Mouse (Mus musculus): ENCODE results near the gene Ppie. TPM values are rescaled to one million over a fixed set of nuclear protein-coding genes. Genes with fewer than 3 reads are reported as not detected.
A peak's percentile ranks its signal among the peaks of the same experiment; 100 is the strongest.
"Not testable (repeated sequence)": the region's sequence is repeated elsewhere in the genome, so short reads cannot be mapped to it uniquely, and the experiment has no call there.

Gene Ppie
- polyA plus RNA-seq, 1 experiment from 2014 or later, result 65.9 TPM

DNA sequence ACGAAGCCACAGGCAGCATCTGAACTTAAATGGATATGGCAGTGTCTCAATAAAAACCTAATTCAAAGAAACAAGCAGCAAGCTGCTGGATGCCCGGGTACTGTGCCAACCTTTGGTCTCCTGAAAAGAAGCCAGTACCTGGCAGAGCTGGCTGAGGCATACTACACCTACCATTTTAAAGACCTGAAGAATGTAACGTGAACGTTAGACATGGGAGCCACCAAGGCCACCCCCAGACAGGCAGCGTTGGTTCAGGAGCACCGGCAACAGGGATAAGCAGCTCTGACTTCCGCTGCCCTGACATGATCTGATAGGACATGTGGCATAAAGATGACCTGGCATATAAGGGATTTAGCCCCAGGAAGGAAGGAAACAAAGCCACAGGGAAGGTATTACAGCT lies 13.1 kb downstream of the Ppie start:
- no peak overlapping the region for H3K9ac ChIP-seq (replicated peaks; ENCODE audit: low read depth, low read length)
- H3K4me1 ChIP-seq (replicated peaks; ENCODE audit: control insufficient read depth, insufficient read depth, low read length), result no peaks in the 10 kb centered on the region
- no peaks in the 10 kb centered on the region for H3K9me3 ChIP-seq (ENCODE audit: control insufficient read depth, low read length)
- H3K27ac ChIP-seq (ENCODE audit: low read length), result no peak overlapping the region
- H3K4me2 ChIP-seq (ENCODE audit: low read length), result no peak overlapping the region
- H3K36me3 ChIP-seq (ENCODE audit: control insufficient read depth, insufficient read depth), result peaks cover 23% of the 10 kb centered on the region
- 93% methylated on average over 7 of the region's 7 CpGs for WGBS
- H3K27me3 ChIP-seq (replicated peaks; ENCODE audit: control insufficient read depth, insufficient read depth, low read length), result no peaks in the 10 kb centered on the region
- no peak overlapping the region for H3K4me3 ChIP-seq (replicated peaks; ENCODE audit: low read length)
- ATAC-seq, result no peak

DNA sequence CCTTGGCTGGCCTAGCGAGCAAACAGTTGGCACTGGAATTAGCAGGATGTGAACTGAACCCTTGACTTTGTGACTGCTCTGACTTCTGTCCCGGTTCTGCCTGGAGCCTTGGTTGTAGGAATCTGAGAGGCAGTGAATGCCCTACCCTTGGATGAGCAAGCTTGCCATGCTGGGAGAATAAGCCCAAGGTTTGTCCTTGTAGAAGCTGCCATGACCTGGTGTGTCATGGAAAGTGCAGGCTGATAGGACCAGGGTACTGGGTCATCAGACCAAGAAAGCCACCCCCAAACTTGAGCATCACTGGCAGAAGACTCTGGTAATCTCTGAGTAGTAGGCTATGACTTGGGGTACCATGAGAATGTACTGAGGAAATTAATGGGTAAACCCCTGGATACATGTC lies 18.5 kb downstream of the Ppie start:
- no peak for ATAC-seq

DNA sequence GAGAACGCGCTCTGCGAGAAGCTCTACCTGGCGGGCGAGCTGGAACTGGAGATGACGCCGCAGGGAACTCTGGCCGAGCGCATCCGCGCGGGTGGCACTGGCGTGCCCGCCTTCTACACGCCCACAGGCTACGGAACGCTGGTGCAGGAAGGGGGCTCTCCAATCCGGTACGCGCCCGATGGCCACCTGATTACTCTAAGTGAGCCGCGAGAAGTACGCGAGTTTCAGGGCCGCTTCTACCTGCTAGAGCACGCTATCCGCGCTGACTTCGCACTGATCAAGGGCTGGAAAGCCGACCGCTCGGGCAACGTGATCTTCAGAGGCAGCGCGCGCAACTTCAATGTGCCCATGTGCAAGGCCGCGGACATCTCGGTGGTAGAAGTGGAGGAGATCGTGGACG lies 23.1 kb downstream of the Ppie start:
- WGBS, result 20% methylated on average over 25 of the region's 42 CpGs
- not testable (repeated sequence) for H3K9me3 ChIP-seq (ENCODE audit: control insufficient read depth, low read length); H3K27me3 ChIP-seq (replicated peaks; ENCODE audit: control insufficient read depth, insufficient read depth, low read length); H3K27ac ChIP-seq (ENCODE audit: low read length); H3K9ac ChIP-seq (replicated peaks; ENCODE audit: low read depth, low read length); H3K36me3 ChIP-seq (ENCODE audit: control insufficient read depth, insufficient read depth); H3K4me1 ChIP-seq (replicated peaks; ENCODE audit: control insufficient read depth, insufficient read depth, low read length)
- peak overlapping the region; percentile 60 for H3K4me2 ChIP-seq (ENCODE audit: low read length)
- ATAC-seq, result peak; percentile 85
- peak overlapping the region; percentile 39 for H3K4me3 ChIP-seq (replicated peaks; ENCODE audit: low read length)

More for the DNA sequence above, 18.5 kb downstream of the Ppie start:
- Histone ChIP-seq H3K9me3 (ENCODE audit: control insufficient read depth, low read length) (no peaks in the 10 kb centered on the region), H3K4me3 (replicated peaks; ENCODE audit: low read length) (no peak overlapping the region), H3K9ac (replicated peaks; ENCODE audit: low read depth, low read length) (no peak overlapping the region), H3K27ac (ENCODE audit: low read length) (no peak overlapping the region), H3K4me2 (ENCODE audit: low read length) (no peak overlapping the region), H3K36me3 (ENCODE audit: control insufficient read depth, insufficient read depth) (peaks cover 4% of the 10 kb centered on the region), H3K27me3 (replicated peaks; ENCODE audit: control insufficient read depth, insufficient read depth, low read length) (no peaks in the 10 kb centered on the region), H3K4me1 (replicated peaks; ENCODE audit: control insufficient read depth, insufficient read depth, low read length) (no peaks in the 10 kb centered on the region)
- WGBS, result 75% methylated on average over 2 of the region's 2 CpGs

DNA sequence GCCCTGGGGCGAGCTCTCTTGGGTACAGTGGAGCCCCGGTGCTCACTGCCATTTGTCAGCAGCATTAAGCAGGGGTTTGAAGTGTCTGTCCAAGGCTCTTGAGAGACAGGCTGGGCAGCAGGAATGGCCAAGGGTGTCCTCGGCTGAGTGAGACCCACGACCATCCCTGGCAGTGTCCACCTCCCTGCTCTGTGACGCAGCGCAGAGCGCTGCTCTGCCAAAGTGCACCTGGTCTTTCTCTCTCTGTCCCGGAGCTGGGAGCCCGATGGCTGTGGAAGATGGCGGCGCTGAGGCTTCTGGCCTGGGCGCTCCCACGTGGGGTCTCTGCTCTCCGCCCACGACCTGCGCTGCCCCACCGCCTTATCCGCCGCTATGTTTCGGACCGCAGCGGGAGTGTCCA lies 23.7 kb downstream of the Ppie start, which contains the start of gene Oxct2b:
Oxct2b (plus strand) TSS at position 256 of the 400 bp plus-strand sequence.
- 11% methylated on average over 22 of the region's 22 CpGs for WGBS
- Histone ChIP-seq H3K27me3 (replicated peaks; ENCODE audit: control insufficient read depth, insufficient read depth, low read length) (no peaks in the 10 kb centered on the region), H3K36me3 (ENCODE audit: control insufficient read depth, insufficient read depth) (no peaks in the 10 kb centered on the region), H3K9me3 (ENCODE audit: control insufficient read depth, low read length) (no peaks in the 10 kb centered on the region), H3K4me2 (ENCODE audit: low read length) (peak within 1 kb of the TSS; percentile 60), H3K4me1 (replicated peaks; ENCODE audit: control insufficient read depth, insufficient read depth, low read length) (0 out of 2 replicates have a peak, but pooled peaks cover 2% of the 10 kb centered on the region), H3K9ac (replicated peaks; ENCODE audit: low read depth, low read length) (peak within 1 kb of the TSS; percentile 32; the same call in 1 of the 2 replicates), H3K27ac (ENCODE audit: low read length) (no peak within 1 kb of the TSS), H3K4me3 (replicated peaks; ENCODE audit: low read length) (peak within 1 kb of the TSS; percentile 39)
- ATAC-seq, result peak; percentile 49

DNA sequence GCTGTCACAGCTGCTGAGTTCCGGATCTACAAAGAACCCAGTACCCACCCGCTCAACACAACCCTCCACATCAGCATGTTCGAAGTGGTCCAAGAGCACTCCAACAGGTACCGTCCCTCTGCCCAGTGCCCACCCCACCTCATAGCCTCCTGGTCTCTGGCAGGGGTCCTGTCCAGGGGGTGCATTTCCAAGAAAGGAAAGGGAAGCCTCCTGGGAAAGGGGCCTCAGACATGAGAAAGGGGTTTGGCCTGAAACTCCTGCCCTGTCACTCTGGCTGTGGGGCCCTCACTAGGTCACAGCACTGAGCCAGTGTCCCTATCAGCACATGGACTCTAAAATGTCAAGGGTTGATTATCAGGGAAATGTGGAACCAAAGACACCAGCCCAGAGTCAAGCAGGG lies 25.1 kb downstream of the Ppie start:
- not testable (repeated sequence) for H3K9me3 ChIP-seq (ENCODE audit: control insufficient read depth, low read length); H3K36me3 ChIP-seq (ENCODE audit: control insufficient read depth, insufficient read depth); H3K4me2 ChIP-seq (ENCODE audit: low read length); H3K27me3 ChIP-seq (replicated peaks; ENCODE audit: control insufficient read depth, insufficient read depth, low read length); H3K9ac ChIP-seq (replicated peaks; ENCODE audit: low read depth, low read length); ATAC-seq; H3K4me3 ChIP-seq (replicated peaks; ENCODE audit: low read length); H3K4me1 ChIP-seq (replicated peaks; ENCODE audit: control insufficient read depth, insufficient read depth, low read length); H3K27ac ChIP-seq (ENCODE audit: low read length)
- 91% methylated on average over 3 of the region's 4 CpGs for WGBS

DNA sequence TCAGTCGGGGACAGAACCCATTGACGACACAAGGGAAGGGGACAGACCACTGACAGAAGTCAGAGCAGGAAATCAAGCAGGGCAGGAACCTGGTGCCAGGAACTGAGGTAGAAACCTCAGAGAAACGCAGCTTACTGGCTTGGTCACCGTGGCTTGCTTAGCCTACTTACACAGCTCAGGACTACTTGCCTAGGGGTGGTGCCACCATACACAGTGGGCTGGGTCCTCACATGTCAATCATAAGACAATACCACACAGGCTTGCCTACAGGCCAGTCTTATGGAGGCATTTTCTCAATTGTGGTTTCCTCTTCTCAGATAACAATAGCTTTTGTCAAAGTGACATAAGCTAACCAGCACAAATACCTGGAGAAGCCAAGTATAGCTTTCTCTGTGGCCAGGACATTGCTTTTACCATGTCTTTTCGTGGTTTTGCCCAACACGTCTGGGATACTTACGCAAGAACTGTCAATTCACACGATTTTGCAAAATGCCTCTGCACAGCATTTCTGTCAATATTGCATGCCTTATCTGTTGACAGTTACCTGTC lies 27.5 kb downstream of the Ppie start:
- Histone ChIP-seq H3K27me3 (replicated peaks; ENCODE audit: control insufficient read depth, insufficient read depth, low read length) (no peaks in the 10 kb centered on the region), H3K27ac (ENCODE audit: low read length) (no peak overlapping the region), H3K4me2 (ENCODE audit: low read length) (no peak overlapping the region), H3K4me3 (replicated peaks; ENCODE audit: low read length) (no peak overlapping the region), H3K4me1 (replicated peaks; ENCODE audit: control insufficient read depth, insufficient read depth, low read length) (0 out of 2 replicates have a peak, but pooled peaks cover 2% of the 10 kb centered on the region), H3K9me3 (ENCODE audit: control insufficient read depth, low read length) (no peaks in the 10 kb centered on the region), H3K9ac (replicated peaks; ENCODE audit: low read depth, low read length) (no peak overlapping the region), H3K36me3 (ENCODE audit: control insufficient read depth, insufficient read depth) (no peaks in the 10 kb centered on the region)
- WGBS, result 81% methylated on average over 8 of the region's 8 CpGs
- ATAC-seq, result no peak

DNA sequence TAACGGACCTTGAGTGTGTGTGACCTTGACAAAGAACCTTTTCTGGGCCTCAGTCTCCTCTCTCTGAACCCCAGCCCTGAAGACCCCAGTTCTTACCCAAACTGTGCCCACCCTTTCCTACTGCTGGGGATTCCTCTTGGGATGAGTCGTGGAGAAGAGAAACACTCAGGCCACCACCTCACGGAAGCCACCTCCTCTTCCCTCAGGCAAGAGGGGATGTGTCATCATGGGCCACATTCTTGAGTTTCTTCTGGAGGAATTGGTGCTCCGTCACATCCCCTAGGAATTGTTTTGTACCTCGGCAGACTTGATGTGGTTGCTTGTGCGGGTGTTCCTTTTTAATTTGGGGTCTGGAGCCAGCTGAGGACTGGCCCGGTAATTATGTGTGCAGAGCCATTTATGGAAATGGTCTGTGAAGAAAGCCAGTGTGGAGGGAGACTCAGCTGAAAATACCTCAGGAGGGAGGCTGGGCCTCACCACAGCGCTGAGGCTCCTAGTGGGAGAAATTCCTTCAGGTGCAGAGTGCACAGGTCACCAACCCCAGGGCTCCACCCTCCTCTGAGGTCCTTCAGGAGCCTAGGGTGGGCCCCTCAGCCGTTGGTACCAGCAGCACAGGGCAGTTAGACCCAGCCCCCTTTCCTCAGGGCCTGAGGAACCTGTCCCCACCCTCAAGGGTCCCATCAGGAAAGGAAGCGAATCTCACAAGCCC lies 28.3 kb downstream of the Ppie start:
- not testable (repeated sequence) for H3K27ac ChIP-seq (ENCODE audit: low read length); H3K27me3 ChIP-seq (replicated peaks; ENCODE audit: control insufficient read depth, insufficient read depth, low read length); H3K4me2 ChIP-seq (ENCODE audit: low read length); H3K4me3 ChIP-seq (replicated peaks; ENCODE audit: low read length); ATAC-seq; H3K9me3 ChIP-seq (ENCODE audit: control insufficient read depth, low read length); H3K4me1 ChIP-seq (replicated peaks; ENCODE audit: control insufficient read depth, insufficient read depth, low read length); H3K36me3 ChIP-seq (ENCODE audit: control insufficient read depth, insufficient read depth); H3K9ac ChIP-seq (replicated peaks; ENCODE audit: low read depth, low read length)
- WGBS, result 78% methylated on average over 10 of the region's 10 CpGs

DNA sequence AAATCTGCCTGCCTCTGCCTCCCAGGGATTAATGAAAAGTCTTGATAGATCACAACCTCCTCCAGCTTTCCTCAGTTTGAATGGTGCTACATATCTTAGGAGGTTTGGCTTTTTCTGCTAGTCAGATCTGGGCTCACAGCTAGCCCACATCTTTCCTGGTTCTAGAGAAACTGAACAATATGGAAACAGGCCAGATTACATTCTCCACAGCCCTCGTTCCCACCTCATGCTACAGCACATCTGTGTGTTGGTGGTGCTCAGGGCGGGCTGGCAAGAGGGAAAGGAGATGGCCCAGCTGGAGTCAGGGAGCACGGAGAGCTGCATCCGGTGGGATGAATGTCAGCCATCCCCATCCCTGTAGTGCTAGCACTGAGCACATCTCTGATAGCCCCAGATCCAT lies 29.0 kb downstream of the Ppie start:
- H3K9me3 ChIP-seq (ENCODE audit: control insufficient read depth, low read length), result no peaks in the 10 kb centered on the region
- no peak overlapping the region for H3K27ac ChIP-seq (ENCODE audit: low read length)
- H3K4me1 ChIP-seq (replicated peaks; ENCODE audit: control insufficient read depth, insufficient read depth, low read length), result no peaks in the 10 kb centered on the region
- H3K36me3 ChIP-seq (ENCODE audit: control insufficient read depth, insufficient read depth), result no peaks in the 10 kb centered on the region
- no peak overlapping the region for H3K4me3 ChIP-seq (replicated peaks; ENCODE audit: low read length)
- no peak for ATAC-seq
- WGBS, result 83% methylated on average over 4 of the region's 4 CpGs
- peaks cover 8% of the 10 kb centered on the region for H3K27me3 ChIP-seq (replicated peaks; ENCODE audit: control insufficient read depth, insufficient read depth, low read length)
- no peak overlapping the region for H3K9ac ChIP-seq (replicated peaks; ENCODE audit: low read depth, low read length)
- H3K4me2 ChIP-seq (ENCODE audit: low read length), result no peak overlapping the region

DNA sequence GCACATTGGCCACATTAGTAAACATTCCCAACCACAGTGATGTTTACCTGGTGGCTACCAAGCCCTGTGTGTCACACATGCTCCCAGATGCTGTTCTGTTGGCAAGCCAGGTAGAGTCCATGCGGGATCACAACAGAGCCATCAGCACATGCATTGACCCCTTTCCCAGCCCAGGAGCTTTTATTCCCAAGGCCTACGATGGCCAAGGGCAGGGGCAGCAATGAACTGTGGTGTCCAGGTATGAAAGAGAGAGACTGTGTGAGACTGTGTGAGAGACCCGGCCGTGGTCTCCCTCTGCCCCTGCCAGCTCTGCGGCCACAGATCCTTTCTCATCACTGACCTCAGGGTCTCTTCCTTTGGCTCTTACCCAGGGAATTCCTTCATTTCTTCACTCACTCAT lies 31.7 kb downstream of the Ppie start:
- H3K27me3 ChIP-seq (replicated peaks; ENCODE audit: control insufficient read depth, insufficient read depth, low read length), result peaks cover 24% of the 10 kb centered on the region
- WGBS, result 94% methylated on average over 5 of the region's 5 CpGs
- H3K4me3 ChIP-seq (replicated peaks; ENCODE audit: low read length), result no peak overlapping the region
- H3K4me1 ChIP-seq (replicated peaks; ENCODE audit: control insufficient read depth, insufficient read depth, low read length), result peaks cover 6% of the 10 kb centered on the region; the same call in 1 of the 2 replicates
- no peak for ATAC-seq
- no peaks in the 10 kb centered on the region for H3K36me3 ChIP-seq (ENCODE audit: control insufficient read depth, insufficient read depth)
- H3K9me3 ChIP-seq (ENCODE audit: control insufficient read depth, low read length), result no peaks in the 10 kb centered on the region
- no peak overlapping the region for H3K9ac ChIP-seq (replicated peaks; ENCODE audit: low read depth, low read length)
- no peak overlapping the region for H3K4me2 ChIP-seq (ENCODE audit: low read length)
- no peak overlapping the region for H3K27ac ChIP-seq (ENCODE audit: low read length)

All from forebrain, embryonic 16.5 days (tissue).